Mouse (Mus musculus) cortical plate, adult 2 months (tissue): ENCODE measurements around the gene Gabbr2. TPM values are rescaled to one million over a fixed set of nuclear protein-coding genes. Genes with fewer than 3 reads are reported as not detected.

Experiments used
- H3K27ac ChIP-seq: fragments of 200-500 bp; 2 replicates; pipeline ENCODE4 v1.5.1; 2012; ENCODE audit warnings: low read length, control low read depth, inconsistent platforms; ENCODE audit not compliant: insufficient read depth
- H3K4me1 ChIP-seq: fragments of 200-500 bp; 2 replicates; pipeline ENCODE4 v1.6.1; 2011; ENCODE audit warnings: low read length; ENCODE audit not compliant: control insufficient read depth, insufficient read depth
- H3K4me3 ChIP-seq: fragments of 200-500 bp; 2 replicates; pipeline ENCODE4 v1.5.1; 2011; ENCODE audit warnings: mild to moderate bottlenecking, low read length, control low read depth; ENCODE audit not compliant: insufficient read depth
- CTCF ChIP-seq: fragments of 200-500 bp; IDR thresholded peaks from 2 replicates; pipeline ENCODE4 v1.5.1; 2011; ENCODE audit warnings: mild to moderate bottlenecking, control low read depth, low read length; ENCODE audit not compliant: insufficient read depth; ENCODE audit errors: extremely low read depth
- POLR2A ChIP-seq: fragments of 200-500 bp; IDR thresholded peaks from 2 replicates; pipeline ENCODE4 v1.6.1; 2011; ENCODE audit warnings: mild to moderate bottlenecking, low read length, control low read depth; ENCODE audit not compliant: insufficient read depth; ENCODE audit errors: extremely low read depth
- polyA plus RNA-seq: library from polyadenylated mRNA; depleted of rRNA; stranded (reverse); fragments of >200 nt; gene quantifications from 2 replicates; pipeline ENCODE4 v1.2.3, GENCODE M21; 2012

The Gabbr2 gene
- polyA plus RNA-seq, 1 experiment: 139 TPM

- Histone ChIP-seq H3K27ac (no peak overlapping the region), H3K4me3 (peak overlapping the region; percentile 87), H3K4me1 (peaks cover 10% of the 10 kb centered on the region)
- TF ChIP-seq POLR2A: no peak
- no peak for TF ChIP-seq CTCF
These were observed 2.8 kb downstream of the Gabbr2 start for GRCm38 (mm10) chr4:46988824-46989223.

GRCm38 (mm10) chr4:46988257-46988656, 3.4 kb downstream of the Gabbr2 start:
- TF ChIP-seq POLR2A (no peak), CTCF (no peak)
- Histone ChIP-seq H3K27ac (no peak overlapping the region), H3K4me3 (peak overlapping the region; percentile 3; the same call in 1 of the 2 replicates), H3K4me1 (peaks cover 10% of the 10 kb centered on the region)

GRCm38 (mm10) chr4:46987809-46988208, 3.9 kb downstream of the Gabbr2 start:
- peaks cover 13% of the 10 kb centered on the region for H3K4me1 ChIP-seq

GRCm38 (mm10) chr4:46986054-46986453, 5.6 kb downstream of the Gabbr2 start:
- no peak overlapping the region for H3K27ac ChIP-seq
- TF ChIP-seq CTCF (no peak), POLR2A (no peak)
- H3K4me1 ChIP-seq: peaks cover 14% of the 10 kb centered on the region
- H3K4me3 ChIP-seq: no peak overlapping the region

More at GRCm38 (mm10) chr4:46987809-46988208, 3.9 kb downstream of the Gabbr2 start:
- Histone ChIP-seq H3K27ac (no peak overlapping the region), H3K4me3 (no peak overlapping the region)
- TF ChIP-seq CTCF (no peak), POLR2A (no peak)

- Histone ChIP-seq H3K27ac (peak overlapping the region; percentile 13; the same call in 1 of the 2 replicates), H3K4me3 (no peak overlapping the region), H3K4me1 (peaks cover 20% of the 10 kb centered on the region)
- TF ChIP-seq POLR2A (no peak), CTCF (no peak)
These were observed 8.8 kb downstream of the Gabbr2 start for GRCm38 (mm10) chr4:46982912-46983311.

- TF ChIP-seq POLR2A: no peak
- TF ChIP-seq CTCF: no peak
- Histone ChIP-seq H3K4me3 (no peak overlapping the region), H3K4me1 (peaks cover 26% of the 10 kb centered on the region), H3K27ac (no peak overlapping the region)
These were observed 9.6 kb downstream of the Gabbr2 start for GRCm38 (mm10) chr4:46982094-46982493.

- Histone ChIP-seq H3K4me3 (no peak overlapping the region), H3K27ac (no peak overlapping the region), H3K4me1 (peaks cover 33% of the 10 kb centered on the region)
- TF ChIP-seq CTCF: no peak
- no peak for TF ChIP-seq POLR2A
These were observed 13.3 kb downstream of the Gabbr2 start for GRCm38 (mm10) chr4:46978371-46978770.

- H3K4me3 ChIP-seq: no peak overlapping the region
- no peak overlapping the region for H3K27ac ChIP-seq
- no peak for TF ChIP-seq POLR2A
- TF ChIP-seq CTCF: no peak
- H3K4me1 ChIP-seq: peaks cover 32% of the 10 kb centered on the region
These were observed 14.5 kb downstream of the Gabbr2 start for GRCm38 (mm10) chr4:46977161-46977560.

- Histone ChIP-seq H3K27ac (no peak overlapping the region), H3K4me3 (no peak overlapping the region), H3K4me1 (peaks cover 32% of the 10 kb centered on the region)
- TF ChIP-seq POLR2A: no peak
- TF ChIP-seq CTCF: no peak
These were observed 15.0 kb downstream of the Gabbr2 start for GRCm38 (mm10) chr4:46976671-46977071.

GRCm38 (mm10) chr4:46973322-46973721, 18.4 kb downstream of the Gabbr2 start:
- Histone ChIP-seq H3K4me3 (no peak overlapping the region), H3K27ac (no peak overlapping the region), H3K4me1 (peaks cover 19% of the 10 kb centered on the region)
- no peak for TF ChIP-seq POLR2A
- no peak for TF ChIP-seq CTCF

GRCm38 (mm10) chr4:46967981-46968380, 23.7 kb downstream of the Gabbr2 start:
- peaks cover 7% of the 10 kb centered on the region for H3K4me1 ChIP-seq
- H3K27ac ChIP-seq: no peak overlapping the region
- no peak overlapping the region for H3K4me3 ChIP-seq
- TF ChIP-seq CTCF (no peak), POLR2A (no peak)
